Mouse (Mus musculus) thymus, postnatal 10 days (tissue): ENCODE data around the gene Clps.
A peak's percentile ranks its signal among the peaks of the same experiment; 100 is the strongest.
"Not testable (repeated sequence)": the region's sequence is repeated elsewhere in the genome, so short reads cannot be mapped to it uniquely, and the experiment has no call there.

ENCODE experiments used
- DNase-seq, 2 experiments: peaks; one replicate each; pipeline ENCODE4 v3.0.0; 2021; ENCODE audit warnings: low spot score in 2 of 2

Gene Clps

GRCm38 (mm10) chr17:28560598-28560997 is at the start of gene Clps:
Clps (minus strand) TSS chr17:28560766.
- DNase-seq = no peak

- no peak for DNase-seq
These were observed 49.0 kb upstream of the Clps start for GRCm38 (mm10) chr17:28609543-28609942.

- no peak for DNase-seq
These were observed 41.1 kb upstream of the Clps start for GRCm38 (mm10) chr17:28601557-28602250.

GRCm38 (mm10) chr17:28600780-28601179 is 40.2 kb upstream of the Clps start:
- DNase-seq = no peak

GRCm38 (mm10) chr17:28593965-28594364 is 33.4 kb upstream of the Clps start:
- DNase-seq = no peak

GRCm38 (mm10) chr17:28592998-28593397 is 32.4 kb upstream of the Clps start:
- peak; percentile 43 to 85 for DNase-seq

- DNase-seq = no peak
These were observed 30.9 kb upstream of the Clps start for GRCm38 (mm10) chr17:28591476-28591875.

- DNase-seq = no peak
These were observed 30.0 kb upstream of the Clps start for GRCm38 (mm10) chr17:28590596-28590995.

GRCm38 (mm10) chr17:28588591-28588990 is 28.0 kb upstream of the Clps start:
- DNase-seq = no peak

- no peak for DNase-seq
These were observed 25.9 kb upstream of the Clps start for GRCm38 (mm10) chr17:28586509-28586908.

GRCm38 (mm10) chr17:28581056-28581455 is 20.5 kb upstream of the Clps start:
- no peak for DNase-seq

- peak in 1 of 2 experiments; percentile 40 for DNase-seq
These were observed 19.8 kb upstream of the Clps start for GRCm38 (mm10) chr17:28580396-28580795.

GRCm38 (mm10) chr17:28575244-28576125 is 14.9 kb upstream of the Clps start, which contains the start of gene Lhfpl5:
Lhfpl5 (plus strand) TSS chr17:28575641.
- DNase-seq = peak; percentile 29 to 71

GRCm38 (mm10) chr17:28572941-28573340 is 12.4 kb upstream of the Clps start:
- DNase-seq = no peak

GRCm38 (mm10) chr17:28572521-28572920 is 12.0 kb upstream of the Clps start:
- no peak for DNase-seq

GRCm38 (mm10) chr17:28571868-28572267 is 11.3 kb upstream of the Clps start:
- no peak for DNase-seq

- no peak for DNase-seq
These were observed 7.0 kb upstream of the Clps start for GRCm38 (mm10) chr17:28567541-28567940.

GRCm38 (mm10) chr17:28565181-28565580 is 4.6 kb upstream of the Clps start:
- DNase-seq = no peak

- DNase-seq = no peak
These were observed 1.0 kb upstream of the Clps start for GRCm38 (mm10) chr17:28561613-28562012.

- no peak for DNase-seq
These were observed 2.8 kb downstream of the Clps start for GRCm38 (mm10) chr17:28557772-28558171.

- no peak for DNase-seq
These were observed 3.8 kb downstream of the Clps start for GRCm38 (mm10) chr17:28556635-28557396.

GRCm38 (mm10) chr17:28554021-28554420 is 6.5 kb downstream of the Clps start:
- not testable (repeated sequence) for DNase-seq
